Mouse (Mus musculus) ovary, postnatal 10 days (tissue): ENCODE measurements around the gene 1190005I06Rik.

ENCODE experiments used
- DNase-seq: peaks from one replicate; pipeline ENCODE4 v3.0.0; 2022; ENCODE audit warnings: low spot score

The 1190005I06Rik gene

DNA sequence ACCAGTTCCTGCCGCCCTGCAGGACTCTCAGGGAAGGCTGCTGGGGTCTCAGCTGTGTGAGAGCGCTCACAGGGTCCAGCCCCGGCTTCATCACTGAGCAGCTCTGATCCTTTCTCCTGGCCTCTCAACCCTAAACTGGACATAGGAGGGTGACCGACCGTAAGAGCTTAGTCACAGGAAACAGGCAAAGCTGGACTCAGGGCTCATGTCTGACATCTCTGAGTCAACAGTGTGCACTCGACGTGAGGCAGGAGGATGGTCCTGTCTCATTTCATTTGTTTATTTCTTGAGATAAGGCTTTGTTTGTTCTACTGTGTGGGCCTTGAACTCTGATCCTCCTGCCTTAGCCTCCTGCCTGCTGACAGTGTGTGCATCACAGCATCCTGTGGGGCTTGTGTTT, 27.0 kb downstream of the 1190005I06Rik start:
- DNase-seq: no peak

GRCm38 (mm10) chr8:120619235-120620180, 27.9 kb downstream of the 1190005I06Rik start:
- DNase-seq: no peak

DNA sequence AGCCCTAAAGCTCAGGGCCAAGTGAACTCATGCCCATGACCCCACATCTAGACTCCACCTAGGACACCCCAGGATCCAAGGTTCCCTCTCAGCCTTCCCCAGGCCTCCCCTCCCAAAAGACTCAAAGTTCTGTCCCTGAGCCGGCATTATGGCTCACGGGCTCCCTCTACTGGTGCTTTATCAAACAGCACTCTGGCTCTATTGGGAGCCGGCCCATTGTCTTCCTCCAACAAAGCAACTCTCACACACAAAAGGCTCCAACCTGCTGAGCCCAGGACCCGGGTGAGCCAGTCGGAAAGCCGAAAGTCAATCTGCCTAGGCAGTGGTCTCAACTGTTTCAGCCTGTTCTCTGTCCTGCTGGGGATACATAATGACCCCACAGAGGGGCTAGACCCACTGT, 29.3 kb downstream of the 1190005I06Rik start:
- peak; percentile 48 for DNase-seq

- no peak for DNase-seq
These were observed 30.5 kb downstream of the 1190005I06Rik start for GRCm38 (mm10) chr8:120616663-120617626.

DNA sequence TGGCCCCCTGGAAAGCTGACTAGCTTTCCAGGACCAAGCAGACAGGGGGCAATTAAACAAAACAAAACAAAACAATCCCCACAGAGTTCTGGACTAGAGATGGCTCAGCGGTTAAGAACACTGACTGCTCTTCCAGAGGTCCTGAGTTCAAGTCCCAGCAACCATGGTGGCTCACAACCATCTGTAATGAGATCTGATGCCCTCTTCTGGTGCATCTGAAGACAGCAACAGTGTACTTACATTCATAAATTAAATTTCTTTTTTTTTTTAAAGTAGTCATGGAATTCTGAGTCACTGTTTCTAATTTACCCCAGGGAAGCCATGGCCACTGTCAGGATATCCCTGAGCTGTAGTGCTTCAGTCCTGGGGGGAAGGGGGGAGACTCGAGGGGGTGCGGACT, 32.9 kb downstream of the 1190005I06Rik start:
- no peak for DNase-seq

DNA sequence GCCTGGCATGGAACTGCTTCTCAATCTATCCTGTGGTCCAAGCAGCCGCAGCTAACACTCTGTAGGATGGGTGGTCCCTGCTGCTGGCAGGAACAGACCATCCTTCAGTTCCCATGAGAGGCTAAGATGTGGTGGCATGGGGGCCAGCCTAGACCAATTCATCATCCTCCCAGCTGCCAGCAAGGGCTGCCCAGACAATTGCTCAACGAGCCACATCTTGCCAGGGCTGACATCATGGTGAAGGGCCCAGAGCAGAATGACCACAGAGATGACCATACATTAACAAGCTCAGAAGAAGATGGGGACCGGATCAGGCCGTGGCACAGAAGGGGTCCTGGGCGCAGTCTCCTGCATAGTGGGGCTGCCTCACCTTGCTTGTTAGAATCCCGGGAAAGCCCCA, 36.6 kb downstream of the 1190005I06Rik start:
- DNase-seq: no peak

GRCm38 (mm10) chr8:120607885-120608284, 39.5 kb downstream of the 1190005I06Rik start:
- peak; percentile 60 for DNase-seq

GRCm38 (mm10) chr8:120607460-120607859, 40.0 kb downstream of the 1190005I06Rik start:
- no peak for DNase-seq

DNA sequence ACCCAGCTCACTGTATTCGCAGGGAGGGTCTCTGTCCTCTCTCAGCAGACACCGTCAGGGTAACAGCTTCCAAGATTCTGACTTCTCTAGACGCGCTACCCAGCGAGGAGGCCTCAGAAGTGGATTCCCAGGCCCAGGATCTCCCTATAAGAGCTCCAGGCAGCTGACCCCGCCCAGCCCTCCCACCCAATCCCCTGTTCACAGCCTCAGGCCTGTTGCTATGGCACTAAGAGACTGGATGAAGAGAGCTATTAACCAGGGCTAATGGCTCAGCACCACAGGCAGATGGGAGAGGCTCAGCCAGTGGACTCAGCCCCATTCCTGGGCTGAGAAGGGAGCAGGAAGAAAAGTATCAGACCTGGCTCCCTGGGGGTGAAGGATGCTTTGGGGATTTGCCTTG, 44.8 kb downstream of the 1190005I06Rik start:
- no peak for DNase-seq

GRCm38 (mm10) chr8:120599504-120599903, 47.9 kb downstream of the 1190005I06Rik start:
- peak; percentile 63 for DNase-seq

GRCm38 (mm10) chr8:120598579-120598978, 48.9 kb downstream of the 1190005I06Rik start:
- no peak for DNase-seq

GRCm38 (mm10) chr8:120595963-120596362, 51.5 kb downstream of the 1190005I06Rik start:
- DNase-seq: no peak

GRCm38 (mm10) chr8:120594571-120594970, 52.9 kb downstream of the 1190005I06Rik start:
- DNase-seq: no peak

DNA sequence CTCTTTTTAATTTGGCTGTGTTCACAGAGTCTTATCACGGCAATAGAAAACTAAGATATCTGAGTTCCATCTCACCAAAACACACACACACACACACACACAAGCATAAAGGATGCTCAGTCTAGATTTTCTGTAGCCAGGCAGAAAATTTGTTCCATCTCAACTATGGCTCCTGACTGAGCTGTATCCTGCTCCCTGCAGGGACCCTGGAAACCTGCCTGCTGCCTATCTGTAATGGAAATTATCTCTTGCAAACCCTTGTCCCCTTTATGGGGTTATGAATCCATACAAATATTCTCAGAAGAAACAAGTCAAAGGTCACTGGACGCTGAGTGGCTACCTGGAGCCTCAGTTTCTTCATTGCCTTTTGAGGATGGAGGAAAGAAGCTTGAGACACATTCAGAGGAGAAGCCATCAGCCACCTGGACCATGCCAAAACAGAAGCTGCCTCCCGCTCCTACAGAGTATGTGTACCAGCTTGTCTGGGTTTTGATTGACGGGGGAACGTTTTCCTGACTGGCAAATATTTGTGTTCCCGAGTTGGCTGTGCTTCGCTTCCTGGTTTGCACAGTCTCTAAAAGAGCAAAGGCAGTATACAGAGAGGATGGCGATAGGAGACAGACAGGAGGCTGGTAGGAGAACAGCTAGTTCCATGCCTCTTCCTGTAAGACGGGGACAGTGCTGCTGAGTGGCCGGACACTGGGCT, 55.7 kb downstream of the 1190005I06Rik start:
- DNase-seq: no peak

- DNase-seq: no peak
These were observed 57.5 kb downstream of the 1190005I06Rik start for GRCm38 (mm10) chr8:120589921-120590320.

- DNase-seq: peak; percentile 95
These were observed 58.3 kb downstream of the 1190005I06Rik start, which contains the start of gene Gins2 for GRCm38 (mm10) chr8:120588908-120589771. Gene Gins2, minus strand, starts transcription at chr8:120589304.

DNA sequence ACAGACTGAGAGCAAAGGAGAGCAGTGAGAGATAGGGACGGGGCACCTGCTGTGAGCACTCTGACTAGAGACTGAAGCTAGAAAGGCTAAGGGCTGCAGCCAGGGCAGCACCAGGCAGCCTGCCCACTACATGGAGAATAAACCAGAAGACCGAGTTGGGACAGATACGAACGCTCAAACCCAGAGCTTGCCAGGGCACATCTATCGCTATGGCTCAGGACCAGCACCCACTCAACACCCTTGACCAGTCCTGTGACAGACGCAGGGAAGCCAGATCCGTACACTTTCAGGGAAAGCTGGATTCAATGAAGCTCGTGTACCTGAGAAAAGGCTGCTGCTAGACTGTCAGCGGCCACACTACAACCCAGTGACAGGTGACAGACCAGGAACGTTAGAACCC, 61.9 kb downstream of the 1190005I06Rik start:
- DNase-seq: no peak

DNA sequence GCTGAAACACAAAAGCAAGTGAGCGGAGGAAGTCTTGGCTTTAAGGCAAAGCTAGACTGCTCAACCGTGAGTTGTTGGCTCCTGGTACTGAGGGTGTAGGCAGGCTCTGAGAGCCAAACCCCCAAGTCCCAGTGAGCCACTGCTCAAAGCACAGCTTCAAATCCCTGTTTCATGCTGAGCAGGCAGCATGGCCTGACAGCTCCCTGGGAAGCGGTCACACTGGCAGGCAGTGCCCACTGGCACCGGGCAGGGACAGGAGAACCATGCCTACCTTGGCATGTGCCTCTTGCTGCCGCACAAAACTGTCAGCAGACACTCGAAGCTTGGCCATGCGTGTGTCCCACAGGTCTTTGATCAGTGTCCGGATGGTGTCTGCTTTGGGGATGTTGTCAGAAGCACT, 65.6 kb downstream of the 1190005I06Rik start:
- no peak for DNase-seq

- no peak for DNase-seq
These were observed 66.1 kb downstream of the 1190005I06Rik start for GRCm38 (mm10) chr8:120581329-120581728.

- no peak for DNase-seq
These were observed 67.0 kb downstream of the 1190005I06Rik start for GRCm38 (mm10) chr8:120580336-120581000.
